Mouse (Mus musculus): ENCODE results near the gene Col20a1. TPM values are rescaled to one million over a fixed set of nuclear protein-coding genes. Genes with fewer than 3 reads are reported as not detected.

The Col20a1 gene
- 1.3 to 3.4 TPM (median 1.7 TPM) in 4 replicates for total RNA-seq (2023; ENCODE audit: inconsistent age)

DNA sequence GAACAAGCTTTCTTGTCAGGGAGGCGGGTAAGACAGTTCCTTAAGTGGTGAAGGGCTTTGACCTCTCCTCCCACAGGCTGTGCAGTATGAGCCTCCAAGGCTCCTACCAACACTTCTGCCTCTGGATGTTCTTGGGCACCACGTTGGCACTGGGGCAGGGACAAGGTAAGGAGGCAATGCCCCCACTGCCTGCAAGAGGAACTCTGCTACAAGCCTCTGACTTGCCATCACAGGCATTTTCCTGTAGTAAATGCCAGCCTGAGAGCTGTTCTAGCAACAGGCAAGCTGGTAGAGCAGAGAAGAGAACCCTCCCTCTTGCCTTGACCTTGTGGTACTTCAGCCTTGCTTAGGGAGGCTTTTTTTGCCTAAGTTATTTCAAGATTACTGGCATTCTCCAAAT is at the start of gene Col20a1:
TSS of gene Col20a1 (plus strand) at position 87 of the 400 bp plus-strand sequence.

GRCm38 (mm10) chr2:180954061-180955047 is 32.0 kb upstream of the Col20a1 start, which contains the start of gene Nkain4:
Gene Nkain4 (minus strand): TSS chr2:180954699.

GRCm38 (mm10) chr2:180967010-180967763 is 19.1 kb upstream of the Col20a1 start, which contains the start of gene Arfgap1:
Gene Arfgap1 (plus strand): TSS chr2:180967225.

GRCm38 (mm10) chr2:181043437-181043836 is 57.1 kb downstream of the Col20a1 start, which contains the start of gene Chrna4:
Gene Chrna4 (minus strand): TSS chr2:181043546.

Other genes with a start within 250 kb of the Col20a1 start
- gene Bhlhe23, start 209.6 kb upstream of the Col20a1 start, total RNA-seq (2023; ENCODE audit: inconsistent age), result not detected in 4 replicates
- gene Ythdf1, start 65.6 kb upstream of the Col20a1 start, total RNA-seq (2023; ENCODE audit: inconsistent age), result 84.3 to 94.2 TPM (median 88.3 TPM) in 4 replicates
- not detected in 4 replicates for gene Birc7, start 57.5 kb upstream of the Col20a1 start, total RNA-seq (2023; ENCODE audit: inconsistent age)
- gene Nkain4, start 31.8 kb upstream of the Col20a1 start, total RNA-seq (2023; ENCODE audit: inconsistent age), result not detected in 4 replicates
- 78.6 to 86.2 TPM (median 81.3 TPM) in 4 replicates for gene Arfgap1, start 19.3 kb upstream of the Col20a1 start, total RNA-seq (2023; ENCODE audit: inconsistent age)
- not detected in 4 replicates for gene Chrna4, start 57.0 kb downstream of the Col20a1 start, total RNA-seq (2023; ENCODE audit: inconsistent age)
- not detected in 4 replicates for gene Kcnq2, start 148.8 kb downstream of the Col20a1 start, total RNA-seq (2023; ENCODE audit: inconsistent age)
- not detected in 4 replicates for gene Eef1a2, start 170.5 kb downstream of the Col20a1 start, total RNA-seq (2023; ENCODE audit: inconsistent age)
- gene Ppdpf, start 200.7 kb downstream of the Col20a1 start, total RNA-seq (2023; ENCODE audit: inconsistent age), result 186 to 195 TPM (median 191 TPM) in 4 replicates
- gene Ptk6, start 216.3 kb downstream of the Col20a1 start, total RNA-seq (2023; ENCODE audit: inconsistent age), result 0.16 to 0.42 TPM (median 0.30 TPM) in 3 of 4 replicates, not detected in the other
- gene Srms, start 226.7 kb downstream of the Col20a1 start, total RNA-seq (2023; ENCODE audit: inconsistent age), result 1.6 to 3.2 TPM (median 2.6 TPM) in 4 replicates
- gene Fndc11, start 233.5 kb downstream of the Col20a1 start, total RNA-seq (2023; ENCODE audit: inconsistent age), result 0.45 to 1.2 TPM (median 0.86 TPM) in 3 of 4 replicates, not detected in the other